Mouse (Mus musculus) A20 (cell line): ENCODE data around the gene Lyz2.
A peak's percentile ranks its signal among the peaks of the same experiment; 100 is the strongest.
"Not testable (repeated sequence)": the region's sequence is repeated elsewhere in the genome, so short reads cannot be mapped to it uniquely, and the experiment has no call there.

Experiments used
- DNase-seq: peaks from one replicate; pipeline ENCODE4 v3.0.0-alpha.2; 2011; ENCODE audit warnings: low read depth, low spot score

The Lyz2 gene

DNA sequence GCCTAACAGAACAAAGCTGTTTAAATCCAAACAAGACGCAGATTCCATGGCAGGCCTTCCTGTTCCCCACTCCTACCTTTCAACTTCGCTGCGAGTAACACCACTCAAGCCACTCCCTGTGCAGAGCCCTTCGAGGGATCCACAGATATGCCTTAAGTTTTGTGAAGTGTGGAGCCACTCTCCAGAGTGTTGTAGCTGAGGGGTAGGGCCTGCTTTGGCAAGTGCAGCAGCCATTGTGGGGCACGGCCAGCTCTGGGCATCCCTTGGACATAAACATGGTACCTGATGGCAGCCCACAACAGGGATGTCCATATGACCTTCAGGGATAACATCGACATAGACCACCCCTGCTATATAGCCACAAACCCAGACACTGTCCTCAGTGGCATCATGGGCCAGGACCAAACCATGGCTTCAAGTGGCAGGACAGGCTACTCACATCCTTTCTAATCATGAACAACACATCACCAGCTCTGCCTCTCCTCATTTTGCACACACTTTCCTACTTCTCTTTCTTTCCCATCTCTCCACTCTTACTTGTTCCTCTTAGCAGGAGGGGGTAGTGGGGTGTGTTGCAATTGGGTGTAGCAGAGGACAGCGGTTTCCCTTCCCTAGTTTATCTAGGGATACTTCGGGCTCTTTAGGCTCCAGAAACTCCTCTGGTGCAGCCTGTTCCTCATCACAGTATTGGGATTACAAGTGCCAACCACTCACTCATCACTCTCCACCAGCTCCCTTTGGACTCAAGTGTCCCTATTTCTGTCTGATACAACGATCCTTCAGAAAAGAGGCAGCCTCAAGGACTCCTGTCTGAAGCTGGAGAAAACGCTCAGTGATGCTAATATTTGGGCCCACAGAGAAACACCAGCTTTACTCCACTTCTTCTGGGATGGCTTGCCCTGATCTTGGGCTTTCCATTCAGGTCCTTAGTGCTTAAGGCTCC, 2.7 kb upstream of the Lyz2 start:
- DNase-seq = no peak

DNA sequence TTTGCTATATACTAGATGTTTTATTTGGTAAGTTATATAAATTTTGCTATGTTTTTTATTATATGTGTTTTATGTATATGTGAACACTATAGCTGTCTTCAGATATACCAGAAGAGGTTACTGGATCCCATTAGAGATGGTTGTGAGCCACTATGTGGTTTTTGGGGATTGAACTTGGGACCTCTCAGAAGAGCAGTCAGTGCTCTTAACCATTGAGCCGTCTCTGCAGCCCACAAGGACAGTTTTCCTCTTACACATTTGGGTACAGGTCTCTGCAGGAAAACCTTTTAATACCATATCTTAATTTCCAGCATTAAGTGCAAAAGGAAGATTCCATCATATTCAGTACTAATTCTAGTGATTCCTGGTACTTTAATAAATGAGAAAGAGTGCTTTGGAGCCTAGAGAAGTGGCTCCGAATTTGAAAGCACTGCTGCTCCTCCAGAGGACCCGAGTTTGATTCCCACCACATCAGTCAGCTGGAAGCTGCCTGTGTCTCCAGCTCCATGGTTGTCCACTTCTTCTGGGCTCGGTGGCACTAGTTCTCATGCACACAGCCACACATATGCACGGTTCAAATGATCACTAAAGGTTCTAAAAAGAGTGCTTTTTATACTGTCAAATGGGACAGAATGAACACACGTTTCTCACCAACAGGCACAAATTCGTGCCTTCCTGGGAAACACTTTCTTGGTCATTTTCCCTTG, 1.9 kb upstream of the Lyz2 start:
- no peak for DNase-seq

DNA sequence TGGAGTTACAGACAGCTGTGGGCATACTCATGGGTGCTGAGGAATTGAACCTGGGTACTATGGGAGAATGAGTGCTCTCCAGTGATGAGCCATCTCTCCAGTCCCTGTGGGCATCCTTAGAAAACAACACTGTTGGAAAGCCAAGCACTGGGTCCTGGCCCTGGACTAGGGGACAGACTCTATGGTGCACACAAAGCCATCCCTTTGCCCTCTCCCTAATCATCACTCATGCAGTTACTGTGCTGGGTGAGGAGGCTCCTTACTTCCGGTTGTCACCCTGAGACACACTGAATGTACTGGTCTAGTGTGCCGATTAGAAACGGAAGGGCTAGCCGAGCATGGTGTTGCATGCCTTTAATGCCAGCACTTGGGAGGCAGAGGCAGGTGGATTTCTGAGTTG, 1.1 kb upstream of the Lyz2 start:
- DNase-seq = not testable (repeated sequence)

DNA sequence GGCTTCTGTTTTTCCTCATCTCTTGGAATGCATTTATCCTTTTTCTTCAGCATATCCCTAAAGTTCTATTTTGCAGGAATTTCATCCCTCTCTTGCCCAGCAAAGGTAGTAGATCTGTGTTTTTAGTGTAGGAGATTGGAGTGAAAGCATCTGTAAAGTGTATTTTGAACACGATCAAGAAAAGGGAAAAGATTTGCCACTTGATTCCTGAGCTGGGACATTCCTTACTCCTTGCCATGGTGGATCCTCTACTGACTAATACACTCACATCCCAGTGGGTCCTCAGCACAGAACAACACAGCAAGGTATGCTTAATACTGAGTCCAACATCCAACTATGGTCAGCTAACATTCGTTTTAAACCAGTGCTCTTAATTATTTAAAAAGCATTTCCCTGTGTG, 430 bp upstream of the Lyz2 start:
- no peak for DNase-seq

DNA sequence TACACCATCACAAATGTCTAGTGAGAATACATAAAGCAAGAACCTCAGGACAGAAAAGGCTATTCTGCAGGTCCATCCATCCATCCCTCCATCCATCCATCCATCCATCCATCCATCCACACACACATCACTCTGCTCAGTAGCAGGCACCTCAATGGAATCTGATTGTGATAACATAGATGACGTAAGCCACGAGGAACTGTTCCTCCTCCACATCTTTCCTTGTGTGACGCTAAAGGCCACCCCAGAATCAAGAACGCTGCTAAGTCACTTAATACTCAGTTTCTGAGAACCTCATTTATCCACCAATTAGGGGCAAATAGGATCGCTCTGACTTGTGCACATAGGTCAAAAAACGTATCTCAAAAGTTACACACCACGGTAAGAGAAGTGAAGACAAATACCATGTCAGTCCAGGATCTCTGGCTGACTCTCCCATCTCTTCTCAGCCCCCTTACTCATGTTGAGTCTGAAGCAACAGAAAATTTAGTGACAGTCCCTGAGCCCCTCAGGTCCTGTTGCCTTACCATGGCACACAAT, 670 bp downstream of the Lyz2 start:
- DNase-seq = no peak

DNA sequence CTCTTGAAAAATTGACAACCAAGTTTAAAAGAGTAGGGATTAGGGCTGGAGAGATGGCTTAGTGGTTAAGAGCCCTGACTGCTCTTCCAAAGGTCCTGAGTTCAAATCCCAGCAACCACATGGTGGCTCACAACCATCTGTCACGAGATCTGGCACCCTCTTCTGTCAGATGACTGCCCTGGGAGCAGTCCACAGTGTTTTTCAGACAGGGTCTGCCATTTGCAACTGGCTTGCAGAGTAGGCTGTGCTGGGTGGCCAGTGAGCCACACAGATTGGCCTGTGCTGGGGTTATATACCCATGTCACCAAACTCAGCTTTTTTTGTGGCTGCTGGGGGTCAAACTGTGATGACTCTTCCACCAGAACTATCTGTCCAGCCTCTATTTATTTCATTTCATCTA, 2.1 kb downstream of the Lyz2 start:
- DNase-seq = no peak

DNA sequence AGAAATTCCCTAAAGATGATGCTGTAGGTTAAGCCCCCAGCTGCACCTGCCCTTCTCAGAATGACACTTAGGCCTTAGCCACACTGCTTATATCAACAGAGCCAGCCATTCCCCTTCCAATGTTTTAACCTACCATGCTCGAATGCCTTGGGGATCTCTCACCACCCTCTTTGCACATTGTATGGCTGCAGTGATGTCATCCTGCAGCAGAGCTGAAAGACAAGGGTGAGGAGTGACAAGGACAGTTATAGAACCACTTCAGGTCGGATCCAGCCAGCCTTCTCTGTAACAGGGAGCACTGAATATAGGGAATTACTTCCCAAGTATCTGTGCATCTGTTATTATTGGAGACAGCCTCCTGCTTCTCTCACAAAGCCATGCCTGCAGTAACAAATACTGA, 3.6 kb downstream of the Lyz2 start:
- DNase-seq = not testable (repeated sequence)

DNA sequence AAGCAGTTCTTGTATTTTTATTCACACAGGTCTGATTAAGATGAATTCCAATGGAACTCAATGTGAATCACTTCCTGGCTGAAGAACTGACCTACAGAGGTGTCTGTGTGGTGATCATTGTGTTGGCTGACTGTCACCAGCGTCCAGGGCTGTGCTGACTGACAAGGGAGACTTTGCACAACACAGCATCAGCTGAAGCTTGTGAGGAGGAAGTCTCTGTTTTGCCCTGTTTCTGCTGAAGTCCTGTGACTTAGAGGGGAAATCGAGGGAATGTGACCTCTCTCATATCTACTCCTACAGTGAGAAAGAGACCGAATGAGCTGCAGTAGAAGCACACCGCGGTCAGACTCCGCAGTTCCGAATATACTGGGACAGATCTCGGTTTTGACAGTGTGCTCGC, 4.3 kb downstream of the Lyz2 start:
- not testable (repeated sequence) for DNase-seq

DNA sequence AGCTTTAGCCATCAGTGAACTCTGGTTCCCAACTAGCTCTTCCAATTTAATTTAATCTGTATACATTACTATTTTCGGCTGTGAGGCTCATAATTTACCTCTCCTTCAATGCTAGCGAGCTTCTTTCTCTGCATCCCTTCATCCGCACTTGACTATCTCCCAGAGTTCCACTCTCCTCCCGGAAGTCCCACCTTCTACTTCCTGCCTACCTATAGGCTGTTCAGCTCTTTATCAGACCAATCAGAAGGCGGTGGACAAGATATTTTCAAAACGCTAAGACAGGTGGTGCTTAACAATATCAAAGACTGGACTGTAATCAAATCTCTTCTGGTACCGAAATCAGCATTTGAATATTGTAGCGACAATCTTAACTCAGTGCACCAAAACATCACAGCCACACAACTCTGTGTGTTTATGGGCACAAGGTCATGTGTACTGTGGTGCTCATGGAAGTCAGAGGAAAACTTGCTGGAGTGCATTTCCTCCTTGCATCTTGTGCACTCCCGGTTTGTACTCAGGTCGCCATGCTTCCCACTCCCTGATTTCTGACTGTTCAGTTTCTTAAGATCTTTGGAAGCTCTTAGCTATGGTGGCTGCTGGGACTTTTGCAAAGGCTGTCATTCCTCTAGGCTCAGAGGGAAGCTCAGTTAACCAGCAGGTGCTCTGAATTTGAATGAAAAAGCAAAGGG, 6.3 kb downstream of the Lyz2 start:
- DNase-seq = no peak

DNA sequence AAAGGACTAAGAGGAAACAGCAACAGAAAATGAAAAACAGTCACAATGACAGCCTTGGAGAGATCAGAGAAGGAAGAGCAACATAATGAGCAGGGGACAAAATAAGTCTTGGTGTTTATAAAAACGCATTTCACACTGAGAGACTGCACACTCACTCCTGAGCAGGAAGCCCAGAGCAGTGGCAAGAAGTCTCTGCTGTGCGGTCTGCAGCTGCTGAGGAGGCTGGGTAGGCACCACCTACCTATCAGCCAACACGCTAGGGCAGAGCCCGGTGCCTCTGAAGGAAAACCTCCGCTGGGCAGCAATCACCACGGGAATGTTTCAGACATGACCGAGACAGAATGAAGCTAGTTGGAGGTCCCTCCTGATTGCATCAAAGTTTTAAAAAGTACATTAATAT, 7.5 kb downstream of the Lyz2 start:
- DNase-seq = not testable (repeated sequence)

DNA sequence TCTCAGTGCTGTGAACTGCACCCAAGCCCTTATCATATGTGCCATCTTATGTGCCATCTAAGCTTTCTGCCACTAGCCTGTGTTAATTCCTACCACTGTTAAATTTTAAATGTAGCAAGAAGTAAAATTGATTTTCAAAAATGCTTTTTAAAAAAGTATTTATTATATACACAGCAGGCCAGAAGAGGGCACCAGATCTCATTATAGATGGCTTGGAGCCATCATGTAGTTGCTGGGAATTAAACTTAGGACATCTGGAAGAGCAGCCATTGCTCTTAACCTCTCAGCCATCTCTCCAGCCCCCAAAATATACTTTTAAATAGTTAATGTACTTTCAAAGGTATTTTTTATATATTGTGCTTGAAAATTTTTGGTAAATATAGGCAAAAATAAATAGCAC, 10.1 kb downstream of the Lyz2 start:
- peak; percentile 32 for DNase-seq

DNA sequence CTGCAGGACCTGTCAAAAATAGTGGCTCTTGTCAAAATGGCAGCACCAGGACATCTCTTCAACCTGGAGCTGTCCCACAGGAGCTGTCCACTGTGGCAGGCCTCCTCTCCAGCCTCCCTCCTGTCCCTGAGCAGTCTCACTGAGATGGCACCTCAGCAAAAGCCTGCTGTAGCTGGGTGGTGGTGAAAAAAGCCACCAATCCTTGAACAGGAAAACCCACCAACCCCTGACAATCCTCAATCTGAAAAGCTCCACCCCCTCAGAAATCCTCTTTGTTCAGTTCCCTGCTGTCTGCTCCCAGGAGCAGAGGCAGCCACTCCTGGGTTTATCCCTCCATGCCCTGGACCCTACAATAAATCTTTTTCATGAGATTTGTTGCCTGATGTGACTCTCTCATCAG, 22.3 kb downstream of the Lyz2 start:
- no peak for DNase-seq

DNA sequence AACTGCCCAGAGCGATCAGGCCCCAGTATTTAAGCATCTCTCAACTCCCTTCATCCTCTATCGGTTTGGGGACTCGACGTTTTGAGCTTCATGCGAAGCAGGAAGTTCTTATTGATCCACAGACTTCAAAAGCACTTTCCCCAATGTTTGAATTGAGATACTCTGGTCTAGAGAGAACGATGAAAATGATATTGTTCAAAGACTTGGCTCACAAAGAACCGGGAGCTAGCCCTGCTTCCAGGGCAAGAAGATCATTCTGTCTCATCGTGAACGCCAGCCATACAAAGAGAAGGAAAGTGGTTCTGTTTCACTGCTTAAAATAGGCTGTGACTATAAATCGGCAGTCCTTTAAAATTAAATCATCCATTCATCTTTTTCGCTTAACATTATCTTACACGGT, 43.5 kb downstream of the Lyz2 start, which contains the start of gene 9530003J23Rik:
Gene 9530003J23Rik, minus strand, starts transcription at position 101 of the 400 bp plus-strand sequence.
- DNase-seq = no peak

DNA sequence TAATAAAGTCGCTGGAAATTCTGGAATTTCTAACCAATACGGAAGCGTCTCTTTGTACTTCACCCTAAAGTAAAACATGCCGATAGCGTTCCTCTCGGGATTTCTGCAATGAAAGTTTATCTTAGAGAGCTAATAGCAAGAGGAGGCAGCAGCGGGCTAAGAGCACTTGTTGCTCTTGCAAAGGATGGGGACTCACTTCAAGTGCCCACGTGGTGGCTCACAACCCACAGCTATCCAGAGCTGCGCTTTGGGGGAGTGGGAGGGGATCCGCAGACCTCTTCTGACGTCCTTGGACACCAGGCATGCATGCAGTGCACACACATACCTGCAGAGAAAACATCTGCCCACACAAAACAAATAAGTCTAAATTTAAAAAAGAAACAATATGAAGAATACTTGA, 46.3 kb downstream of the Lyz2 start:
- no peak for DNase-seq

DNA sequence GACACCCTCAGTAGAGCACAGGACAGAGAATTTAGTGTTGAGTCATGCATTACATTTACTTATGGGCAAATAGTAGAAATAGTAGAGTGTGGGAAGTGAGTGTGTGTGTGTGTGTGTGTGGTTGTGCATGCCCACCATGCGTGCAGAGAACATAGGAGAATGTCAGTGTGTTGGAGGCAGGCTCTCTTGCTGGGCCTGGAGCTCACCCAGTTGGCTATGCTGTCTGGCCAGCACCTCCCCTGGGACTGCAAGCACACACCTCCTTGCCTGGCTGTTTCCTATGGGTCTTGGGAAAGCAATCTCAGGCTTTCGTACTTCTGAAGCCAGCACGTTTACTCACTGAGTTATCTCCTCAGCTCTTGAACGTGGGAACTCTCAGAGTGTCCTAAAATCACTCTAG, 47.3 kb downstream of the Lyz2 start:
- DNase-seq = no peak

DNA sequence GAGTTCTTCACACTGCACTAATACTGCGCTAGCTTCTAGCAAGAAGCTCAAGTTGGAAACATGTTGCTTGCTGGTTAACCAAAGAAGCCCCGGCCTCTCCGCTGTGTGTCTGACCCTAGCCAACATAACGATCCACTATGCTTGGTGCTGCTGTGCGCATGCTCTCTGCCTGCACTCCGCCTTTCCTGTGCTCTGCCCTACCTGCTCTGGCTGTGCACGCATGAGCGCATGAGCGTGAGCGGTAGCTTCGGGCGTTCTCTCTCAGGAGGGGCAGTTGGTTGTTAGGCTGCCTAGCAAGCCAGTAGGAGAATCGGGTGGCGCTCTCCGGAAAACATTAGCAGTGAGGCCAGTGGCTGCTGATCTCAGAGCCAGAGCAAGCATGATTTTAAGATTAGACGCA, 52.3 kb downstream of the Lyz2 start:
- no peak for DNase-seq
